17 mouse cellular contexts compared by ENCODE assay signal in genomic region chr15:86807296-86808080, GRCm38 (mm10).
DNase-seq lines count a peak whose midpoint lies in the region; TF ChIP-seq lines count a peak whose summit lies in the region.
"Had no signal": no experiment of that assay in that cellular context is flagged by ENCODE, and none has a peak within 500 bp of the region (broad histone marks: within the 10 kb centered on the region; RNA-seq: fewer than 3 reads in every experiment).

No protein-coding gene starts in this region.

- no peak for TF ChIP-seq CTCF in left cerebral cortex, adult 2 months (IDR thresholded peaks at IDR 0.05)

- intact Hi-C loops in heart, postnatal 25 days (cut with DNase I) = no loop called here
- intact Hi-C loops in left cerebral cortex, postnatal 4 days (cut with DNase I) = no loop called here
- intact Hi-C loops in left cerebral cortex, adult 2 months (cut with DNase I) = no loop called here

- no peak overlapping the region for H3K27ac ChIP-seq in left cerebral cortex, adult 2 months
- H3K27ac ChIP-seq: forebrain, embryonic 15.5 days; heart, adult 2 months; midbrain, embryonic 12.5 days had no signal

- H3K4me3 ChIP-seq in left cerebral cortex, adult 2 months = no peak overlapping the region
- H3K4me3 ChIP-seq: forebrain, embryonic 15.5 days; heart, adult 2 months; midbrain, embryonic 12.5 days had no signal

- DNase-seq in heart, adult 18-20 months = peak; percentile 7 to 22
- no peak for DNase-seq in heart, postnatal 25 days (ENCODE audit: low spot score)
- DNase-seq in left cerebral cortex, postnatal 4 days = peak; percentile 87
- DNase-seq in left cerebral cortex, adult 2 months (ENCODE audit: extremely low spot score in 1 of 2, low spot score in 2 of 2) = no peak
- DNase-seq in cerebellum, adult 11-12 months = peak; percentile 73
- peak; percentile 76 to 86 for DNase-seq in cerebellum, postnatal 10 days
- DNase-seq in frontal cortex, postnatal 14 days (ENCODE audit: low spot score in 2 of 2) = no peak
- DNase-seq in embryo, embryonic 10.5 days (ENCODE audit: low spot score) = no peak
- DNase-seq: adrenal gland, postnatal 10 days; gastrocnemius, postnatal 10 days; kidney, adult 9 months; kidney, postnatal 36 days; liver, postnatal 0 days; thymus, postnatal 36 days had no signal

Comparison
In these comparisons a context has a peak if more than half of its experiments do, and no peak if none do; other contexts are left out.
1. DNase-seq: peak in heart, adult 18-20 months (2 of 2), left cerebral cortex, postnatal 4 days (single experiment), cerebellum, adult 11-12 months (single experiment) and cerebellum, postnatal 10 days (2 of 2); none in heart, postnatal 25 days (single experiment), left cerebral cortex, adult 2 months (0 of 2), frontal cortex, postnatal 14 days (0 of 2) and embryo, embryonic 10.5 days (single experiment).